Mouse (Mus musculus): ENCODE measurements around the gene Rom1.
"Not testable (repeated sequence)": the region's sequence is repeated elsewhere in the genome, so short reads cannot be mapped to it uniquely, and the experiment has no call there.

DNA sequence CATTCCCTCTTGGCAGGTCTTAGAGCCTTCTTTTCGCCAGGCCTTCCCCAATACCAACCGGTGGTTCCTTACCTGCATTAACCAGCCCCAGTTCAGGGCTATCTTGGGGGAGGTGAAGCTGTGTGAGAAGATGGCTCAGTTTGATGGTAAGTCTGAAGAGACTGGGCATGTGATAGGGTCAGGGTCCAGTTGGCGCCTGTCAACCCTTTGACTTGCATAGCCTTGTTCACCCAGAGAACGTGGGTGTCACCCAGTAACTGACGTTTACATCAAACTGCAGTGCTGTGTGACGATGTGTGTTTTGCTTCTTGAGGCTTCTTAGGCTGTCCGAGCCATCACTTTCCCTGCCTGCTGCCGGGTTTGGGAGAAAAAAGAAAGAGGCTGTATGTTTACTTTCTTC lies 43.3 kb upstream of the Rom1 start:
- TF ChIP-seq CTCF (IDR thresholded peaks at IDR 0.05; ENCODE audit: low read depth, low read length); POLR2A (IDR thresholded peaks at IDR 0.05; ENCODE audit: extremely low read depth, insufficient read depth, low read length): not testable (repeated sequence)
